Mouse (Mus musculus): ENCODE results near the gene Med8. TPM values are rescaled to one million over a fixed set of nuclear protein-coding genes. Genes with fewer than 3 reads are reported as not detected.

Gene Med8
- polyA plus RNA-seq, 1 experiment, result 77.2 TPM

DNA sequence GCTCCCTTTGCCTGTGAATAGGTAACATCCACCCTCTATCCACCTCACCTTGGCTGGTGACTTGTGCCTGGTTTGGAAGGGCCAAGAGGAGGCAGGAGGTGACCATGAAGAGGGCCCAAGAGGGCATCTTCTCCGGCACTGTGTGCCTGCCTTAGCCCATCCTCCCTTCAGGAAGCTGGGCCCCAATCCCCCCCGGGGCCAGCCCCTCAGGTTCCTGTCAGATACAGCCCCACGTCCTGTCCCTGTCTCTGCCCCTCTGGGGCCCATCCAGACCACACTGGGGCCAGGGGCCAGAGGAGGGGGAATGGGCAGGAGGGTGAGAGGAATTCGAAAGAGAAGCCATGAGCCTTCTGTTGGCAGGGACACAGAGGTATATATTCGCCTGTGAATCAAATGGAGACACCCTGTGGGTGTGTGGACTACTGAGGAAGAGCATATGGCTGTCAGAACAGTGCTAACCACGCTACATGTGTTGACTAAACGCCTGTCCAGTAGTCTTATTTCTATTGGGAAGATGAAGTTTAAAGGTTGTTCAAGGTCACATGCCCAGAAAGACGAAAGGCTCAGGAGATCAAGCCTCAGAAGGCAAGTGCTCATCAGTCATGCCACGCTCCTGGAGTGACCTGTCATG is 48.3 kb downstream of the Med8 start, which contains the start of gene Mpl:
TSS of gene Mpl (minus strand) at position 169 of the 631 bp plus-strand sequence.
- H3ac ChIP-seq (ENCODE audit: control insufficient read depth, insufficient read length, low read depth), result no peak within 1 kb of the TSS
- TF ChIP-seq USF1 (IDR thresholded peaks at IDR 0.05; ENCODE audit: low read depth), result no peak
- no peak within 1 kb of the TSS for H3K4me3 ChIP-seq (ENCODE audit: insufficient read depth, poor library complexity, severe bottlenecking)
- H3K27me3 ChIP-seq (ENCODE audit: control insufficient read depth, insufficient read depth, insufficient read length), result peaks cover 52% of the 10 kb centered on the region
- H3K79me2 ChIP-seq (ENCODE audit: control insufficient read depth, insufficient read depth), result no peaks in the 10 kb centered on the region
- no peaks in the 10 kb centered on the region for H3K36me3 ChIP-seq (ENCODE audit: control insufficient read depth, insufficient read depth)
- no peaks in the 10 kb centered on the region for H3K79me3 ChIP-seq (ENCODE audit: low read depth)

DNA sequence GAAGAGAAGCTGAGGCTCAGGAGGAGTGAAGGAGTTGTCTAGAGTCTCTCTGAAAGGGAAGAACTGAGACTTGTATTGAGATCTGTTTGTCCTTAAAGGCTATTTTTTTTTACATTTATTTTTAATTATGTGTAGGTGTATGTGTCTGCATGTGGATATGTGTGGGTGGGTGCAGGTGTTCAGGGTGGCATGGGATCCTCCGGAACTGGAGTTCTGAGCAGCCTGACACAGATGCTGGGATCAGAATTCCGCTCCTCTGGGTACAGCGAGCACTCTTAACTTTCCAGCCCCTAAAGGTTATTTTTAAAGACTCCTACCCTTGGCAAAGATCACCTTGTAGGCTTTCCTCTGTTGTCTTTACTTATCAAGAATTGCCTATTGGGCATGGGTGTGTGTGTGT is 55.8 kb downstream of the Med8 start:
- H3K36me3 ChIP-seq (ENCODE audit: control insufficient read depth, insufficient read depth), result no peaks in the 10 kb centered on the region
- no peak for TF ChIP-seq MAX (IDR thresholded peaks at IDR 0.05)
- TF ChIP-seq USF1 (IDR thresholded peaks at IDR 0.05; ENCODE audit: low read depth), result no peak
- TF ChIP-seq MYOG (IDR thresholded peaks at IDR 0.05; ENCODE audit: control insufficient read depth, extremely low read depth, insufficient read length), result no peak
- TF ChIP-seq FOSL1 (IDR thresholded peaks at IDR 0.05; ENCODE audit: insufficient read depth, low read length, poor library complexity, severe bottlenecking), result no peak
- no peak for TF ChIP-seq CTCF (IDR thresholded peaks at IDR 0.05; ENCODE audit: control insufficient read depth, insufficient read depth, insufficient read length)
- no peak for TF ChIP-seq MYOD1 (IDR thresholded peaks at IDR 0.05; ENCODE audit: control insufficient read depth, insufficient read length, low read depth)
- TF ChIP-seq CEBPB (IDR thresholded peaks at IDR 0.05; ENCODE audit: low read depth), result no peak
- H3K79me3 ChIP-seq (ENCODE audit: low read depth), result no peaks in the 10 kb centered on the region
- H3K79me2 ChIP-seq (ENCODE audit: control insufficient read depth, insufficient read depth), result no peaks in the 10 kb centered on the region
- no peak overlapping the region for H3K4me3 ChIP-seq (ENCODE audit: insufficient read depth, poor library complexity, severe bottlenecking)
- peaks cover 31% of the 10 kb centered on the region for H3K27me3 ChIP-seq (ENCODE audit: control insufficient read depth, insufficient read depth, insufficient read length)
- H3ac ChIP-seq (ENCODE audit: control insufficient read depth, insufficient read length, low read depth), result no peak overlapping the region

Other genes with a start within 250 kb of the Med8 start
- gene Kdm4a, start 229.3 kb upstream of the Med8 start, polyA plus RNA-seq (2012; fragmentation: generic; extraction: Trizol), result 28.1 TPM
- 1.6 TPM for gene Ptprf, start 117.9 kb upstream of the Med8 start, polyA plus RNA-seq (2012; fragmentation: generic; extraction: Trizol)
- gene Szt2, start 64 bp upstream of the Med8 start, polyA plus RNA-seq (2012; fragmentation: generic; extraction: Trizol), result 7.6 TPM
- 92.3 TPM for gene Elovl1, start 18.8 kb downstream of the Med8 start, polyA plus RNA-seq (2012; fragmentation: generic; extraction: Trizol)
- 274 TPM for gene Cdc20, start 28.0 kb downstream of the Med8 start, polyA plus RNA-seq (2012; fragmentation: generic; extraction: Trizol)
- not detected for gene Mpl, start 48.2 kb downstream of the Med8 start, polyA plus RNA-seq (2012; fragmentation: generic; extraction: Trizol)
- gene Tie1, start 80.7 kb downstream of the Med8 start, polyA plus RNA-seq (2012; fragmentation: generic; extraction: Trizol), result not detected
- gene 2610528J11Rik, start 117.7 kb downstream of the Med8 start, polyA plus RNA-seq (2012; fragmentation: generic; extraction: Trizol), result not detected
- not detected for gene Tmem125, start 134.7 kb downstream of the Med8 start, polyA plus RNA-seq (2012; fragmentation: generic; extraction: Trizol)
- not detected for gene Cfap57, start 211.4 kb downstream of the Med8 start, polyA plus RNA-seq (2012; fragmentation: generic; extraction: Trizol)
- gene Ebna1bp2, start 211.5 kb downstream of the Med8 start, polyA plus RNA-seq (2012; fragmentation: generic; extraction: Trizol), result 106 TPM
- not detected for gene Olfr62, start 249.6 kb downstream of the Med8 start, polyA plus RNA-seq (2012; fragmentation: generic; extraction: Trizol)